In the genomic region with DNA sequence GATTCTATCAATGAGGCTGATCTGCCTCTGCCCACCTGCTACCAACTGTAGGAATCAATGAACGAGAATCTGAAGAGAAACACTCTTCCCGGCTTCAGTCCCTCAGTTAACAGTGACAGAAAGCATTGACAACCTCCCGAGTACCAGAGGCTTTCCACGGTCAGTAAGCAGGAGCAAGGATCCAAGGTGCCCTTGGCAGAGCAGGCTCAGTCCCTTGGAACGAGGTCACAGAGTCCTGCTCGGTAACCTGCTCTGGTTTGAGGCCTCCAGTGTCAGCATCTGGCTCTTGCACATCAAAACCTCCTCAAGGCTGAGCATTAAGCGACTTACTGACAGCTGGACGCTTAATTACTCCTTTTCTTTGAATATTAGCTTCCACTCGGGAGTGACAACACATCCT, we compare ENCODE assay signal across 23 mouse cellular contexts. TPM values are rescaled to one million over a fixed set of nuclear protein-coding genes. Genes with fewer than 3 reads are reported as not detected.
DNase-seq lines count a peak whose midpoint lies in the region; ATAC-seq and TF ChIP-seq lines count a peak whose summit lies in the region.
"Had no signal": no experiment of that assay in that cellular context is flagged by ENCODE, and none has a peak within 500 bp of the region (broad histone marks: within the 10 kb centered on the region; RNA-seq: fewer than 3 reads in every experiment).

No protein-coding gene starts in this region.

- ATAC-seq in heart, embryonic 13.5 days (ENCODE audit: extremely low read depth, insufficient number of reproducible peaks, low FRiP score, low TSS enrichment), result no peak
- no peak for ATAC-seq in heart, embryonic 12.5 days (ENCODE audit: insufficient number of reproducible peaks, low FRiP score)
- no peak for ATAC-seq in kidney, postnatal 0 days (replicated peaks; ENCODE audit: low FRiP score, low read depth)
- ATAC-seq in midbrain, embryonic 14.5 days (ENCODE audit: low FRiP score, low TSS enrichment), result no peak
- ATAC-seq: forebrain, postnatal 0 days had no signal

- H3K36me3 ChIP-seq in heart, embryonic 13.5 days, result 0 out of 2 replicates have a peak, but pooled peaks cover 2% of the 10 kb centered on the region
- no peaks in the 10 kb centered on the region for H3K36me3 ChIP-seq in heart, embryonic 12.5 days
- 0 out of 2 replicates have a peak, but pooled peaks cover 5% of the 10 kb centered on the region for H3K36me3 ChIP-seq in kidney, postnatal 0 days (ENCODE audit: insufficient read depth, low read length)
- no peaks in the 10 kb centered on the region for H3K36me3 ChIP-seq in midbrain, embryonic 14.5 days (ENCODE audit: control insufficient read depth, insufficient read depth, low read length)
- H3K36me3 ChIP-seq: forebrain, embryonic 10.5 days; hindbrain, embryonic 12.5 days; limb, embryonic 12.5 days; midbrain, embryonic 10.5 days; stomach, embryonic 15.5 days had no signal

- DNase-seq in left cerebral cortex, adult 2 months (ENCODE audit: extremely low spot score in 1 of 2, low spot score in 2 of 2), result no peak
- no peak for DNase-seq in left cerebral cortex, adult 8-10 months (ENCODE audit: low spot score in 2 of 2)
- peak; percentile 20 for DNase-seq in kidney, postnatal 0 days (ENCODE audit: low spot score)
- DNase-seq in retina, postnatal 1 day, result peak; percentile 17
- DNase-seq in right cerebral cortex, postnatal 10 days (ENCODE audit: low spot score in 2 of 2), result no peak
- no peak for DNase-seq in midbrain, embryonic 14.5 days
- DNase-seq: adrenal gland, postnatal 25 days; cerebellum, adult 8-10 months; forebrain, postnatal 0 days; gastrocnemius, postnatal 36 days; heart, postnatal 14 days; lung, adult 18-20 months; lung, postnatal 10 days; thymus, adult 18-20 months; thymus, postnatal 4 days had no signal

- H3K4me1 ChIP-seq in heart, embryonic 13.5 days, result peaks cover 5% of the 10 kb centered on the region; the same call in 1 of the 2 replicates
- H3K4me1 ChIP-seq in heart, embryonic 12.5 days (replicated peaks), result 0 out of 2 replicates have a peak, but pooled peaks cover 3% of the 10 kb centered on the region
- 0 out of 2 replicates have a peak, but pooled peaks cover 3% of the 10 kb centered on the region for H3K4me1 ChIP-seq in kidney, postnatal 0 days (replicated peaks; ENCODE audit: insufficient read depth, low read length)
- H3K4me1 ChIP-seq in midbrain, embryonic 14.5 days (ENCODE audit: control insufficient read depth, insufficient read depth, low read length), result no peaks in the 10 kb centered on the region
- H3K4me1 ChIP-seq: hindbrain, embryonic 12.5 days; limb, embryonic 12.5 days; stomach, embryonic 15.5 days had no signal

- H3K4me2 ChIP-seq in heart, embryonic 13.5 days, result no peak overlapping the region
- H3K4me2 ChIP-seq in heart, embryonic 12.5 days, result no peak overlapping the region
- no peak overlapping the region for H3K4me2 ChIP-seq in kidney, postnatal 0 days (ENCODE audit: low read length)
- no peak overlapping the region for H3K4me2 ChIP-seq in midbrain, embryonic 14.5 days (ENCODE audit: low read length)
- H3K4me2 ChIP-seq: hindbrain, embryonic 12.5 days; limb, embryonic 12.5 days; liver, embryonic 11.5 days; stomach, embryonic 15.5 days had no signal

- H3K27ac ChIP-seq in heart, embryonic 13.5 days (replicated peaks), result peak overlapping the region; percentile 24; the same call in 1 of the 2 replicates
- no peak overlapping the region for H3K27ac ChIP-seq in heart, embryonic 12.5 days (ENCODE audit: poor library complexity, severe bottlenecking)
- peak overlapping the region; percentile 34; the same call in 1 of the 2 replicates for H3K27ac ChIP-seq in left cerebral cortex, adult 2 months
- peak overlapping the region; percentile 57 for H3K27ac ChIP-seq in kidney, postnatal 0 days
- H3K27ac ChIP-seq in midbrain, embryonic 14.5 days (replicated peaks; ENCODE audit: low read depth, low read length), result no peak overlapping the region
- H3K27ac ChIP-seq: forebrain, embryonic 10.5 days; hindbrain, embryonic 12.5 days; limb, embryonic 12.5 days; midbrain, embryonic 10.5 days; stomach, embryonic 15.5 days had no signal

- WGBS in heart, embryonic 13.5 days, result 48% methylated on average over 9 of the region's 9 CpGs
- 57% methylated on average over 9 of the region's 9 CpGs for WGBS in heart, embryonic 12.5 days
- 37% methylated on average over 9 of the region's 9 CpGs for WGBS in kidney, postnatal 0 days
- 79% methylated on average over 9 of the region's 9 CpGs for WGBS in midbrain, embryonic 14.5 days

- no peaks in the 10 kb centered on the region for H3K27me3 ChIP-seq in heart, embryonic 13.5 days (replicated peaks)
- no peaks in the 10 kb centered on the region for H3K27me3 ChIP-seq in heart, embryonic 12.5 days (replicated peaks)
- no peaks in the 10 kb centered on the region for H3K27me3 ChIP-seq in kidney, postnatal 0 days (ENCODE audit: insufficient read depth, low read length)
- H3K27me3 ChIP-seq in midbrain, embryonic 14.5 days (ENCODE audit: control insufficient read depth, insufficient read depth, low read length), result no peaks in the 10 kb centered on the region
- H3K27me3 ChIP-seq: hindbrain, embryonic 12.5 days; limb, embryonic 12.5 days; stomach, embryonic 15.5 days had no signal

- no peak overlapping the region for H3K9ac ChIP-seq in heart, embryonic 13.5 days
- H3K9ac ChIP-seq in heart, embryonic 12.5 days, result no peak overlapping the region
- H3K9ac ChIP-seq in kidney, postnatal 0 days (ENCODE audit: low read depth, low read length), result no peak overlapping the region
- H3K9ac ChIP-seq in midbrain, embryonic 14.5 days (replicated peaks; ENCODE audit: low read length), result no peak overlapping the region
- H3K9ac ChIP-seq: forebrain, postnatal 0 days; hindbrain, embryonic 12.5 days; limb, embryonic 12.5 days; stomach, embryonic 15.5 days had no signal

- no peak for TF ChIP-seq CTCF in left cerebral cortex, adult 2 months (IDR thresholded peaks at IDR 0.05)
- TF ChIP-seq CTCF in kidney, postnatal 0 days (IDR thresholded peaks at IDR 0.05; ENCODE audit: low read depth), result no peak

- no peak overlapping the region for H3K4me3 ChIP-seq in heart, embryonic 13.5 days
- no peak overlapping the region for H3K4me3 ChIP-seq in heart, embryonic 12.5 days
- no peak overlapping the region for H3K4me3 ChIP-seq in left cerebral cortex, adult 2 months
- no peak overlapping the region for H3K4me3 ChIP-seq in kidney, postnatal 0 days (replicated peaks; ENCODE audit: low read depth, low read length)
- H3K4me3 ChIP-seq in midbrain, embryonic 14.5 days (replicated peaks; ENCODE audit: low read depth, low read length), result no peak overlapping the region
- H3K4me3 ChIP-seq: forebrain, embryonic 10.5 days; hindbrain, embryonic 12.5 days; limb, embryonic 12.5 days; midbrain, embryonic 10.5 days; stomach, embryonic 15.5 days had no signal

- intact Hi-C loops in left cerebral cortex, adult 2 months (cut with DNase I), result loop anchor here (5.0 kb wide), 1 partner anchor 127 kb away; no protein-coding TSS in a partner anchor

- H3K9me3 ChIP-seq in heart, embryonic 13.5 days, result no peaks in the 10 kb centered on the region
- no peaks in the 10 kb centered on the region; the same call in 1 of the 2 replicates for H3K9me3 ChIP-seq in heart, embryonic 12.5 days (replicated peaks)
- H3K9me3 ChIP-seq in kidney, postnatal 0 days (replicated peaks; ENCODE audit: low read length), result no peaks in the 10 kb centered on the region
- no peaks in the 10 kb centered on the region for H3K9me3 ChIP-seq in midbrain, embryonic 14.5 days (ENCODE audit: control insufficient read depth, low read length)
- H3K9me3 ChIP-seq: hindbrain, embryonic 12.5 days; limb, embryonic 12.5 days; midbrain, embryonic 10.5 days; stomach, embryonic 15.5 days had no signal

RNA-seq across cellular contexts. Expression of a gene that starts 43.4 kb away (rescaled TPM):
- polyA plus RNA-seq in heart, embryonic 13.5 days (2015; fragmentation: Nextera tagmentation; extraction: Ambion mirVana), result 2.9 and 3.7 TPM in 2 replicates
- 9.5 and 9.6 TPM in 2 replicates for polyA plus RNA-seq in heart, embryonic 12.5 days (2016; fragmentation: Nextera tagmentation; extraction: Ambion mirVana)
- total RNA-seq in left cerebral cortex, adult 2 months (2021), result 100 to 1,000 TPM; 238 to 239 TPM
- total RNA-seq in left cerebral cortex, adult 8-10 months (2022), result 100 to 1,000 TPM; 150 to 183 (median 172) TPM
- polyA plus RNA-seq in kidney, postnatal 0 days (2015; fragmentation: Nextera tagmentation; extraction: Ambion mirVana), result 11.1 and 11.8 TPM in 2 replicates
- polyA plus RNA-seq in midbrain, embryonic 14.5 days (2014; fragmentation: Nextera tagmentation; extraction: Ambion mirVana), result 8.3 and 8.8 TPM in 2 replicates

Comparison
In these comparisons a context has a peak if more than half of its experiments do, and no peak if none do; other contexts are left out.
1. H3K27ac ChIP-seq: peak in heart, embryonic 13.5 days (single experiment), left cerebral cortex, adult 2 months (single experiment) and kidney, postnatal 0 days (single experiment); none in heart, embryonic 12.5 days (single experiment) and midbrain, embryonic 14.5 days (single experiment).
2. DNase-seq: peak in kidney, postnatal 0 days (single experiment) and retina, postnatal 1 day (single experiment); none in left cerebral cortex, adult 2 months (0 of 2), left cerebral cortex, adult 8-10 months (0 of 2), right cerebral cortex, postnatal 10 days (0 of 2) and midbrain, embryonic 14.5 days (single experiment).